Mouse (Mus musculus): ENCODE data around the gene Lsm2.

Lsm2 gene

GRCm38 (mm10) chr17:35011440-35011839, 29.8 kb downstream of the Lsm2 start:
- no peak for DNase-seq (ENCODE audit: low read depth in 1 of 2, low spot score in 2 of 2)

GRCm38 (mm10) chr17:35012430-35012829, 30.8 kb downstream of the Lsm2 start:
- DNase-seq (ENCODE audit: low read depth in 1 of 2, low spot score in 2 of 2): no peak

GRCm38 (mm10) chr17:35013221-35013620, 31.6 kb downstream of the Lsm2 start:
- no peak for DNase-seq (ENCODE audit: low read depth in 1 of 2, low spot score in 2 of 2)

- no peak for DNase-seq (ENCODE audit: low read depth in 1 of 2, low spot score in 2 of 2)
Measured at GRCm38 (mm10) chr17:35015296-35015695, 33.6 kb downstream of the Lsm2 start.

- no peak for DNase-seq (ENCODE audit: low read depth in 1 of 2, low spot score in 2 of 2)
Measured at GRCm38 (mm10) chr17:35016376-35016775, 34.7 kb downstream of the Lsm2 start, which contains the start of gene Vwa7. TSS of gene Vwa7 (plus strand) at chr17:35016579.

- no peak for DNase-seq (ENCODE audit: low read depth in 1 of 2, low spot score in 2 of 2)
Measured at GRCm38 (mm10) chr17:35016791-35017705, 35.4 kb downstream of the Lsm2 start.

GRCm38 (mm10) chr17:35017706-35018030, 36.0 kb downstream of the Lsm2 start:
- DNase-seq (ENCODE audit: low read depth in 1 of 2, low spot score in 2 of 2): no peak

- no peak for DNase-seq (ENCODE audit: low read depth in 1 of 2, low spot score in 2 of 2)
Measured at GRCm38 (mm10) chr17:35018171-35018570, 36.5 kb downstream of the Lsm2 start.

- no peak for DNase-seq (ENCODE audit: low read depth in 1 of 2, low spot score in 2 of 2)
Measured at GRCm38 (mm10) chr17:35019894-35020293, 38.2 kb downstream of the Lsm2 start.

- no peak for DNase-seq (ENCODE audit: low read depth in 1 of 2, low spot score in 2 of 2)
Measured at GRCm38 (mm10) chr17:35020551-35020950, 38.9 kb downstream of the Lsm2 start.

- DNase-seq (ENCODE audit: low read depth in 1 of 2, low spot score in 2 of 2): peak; percentile 53 to 73
Measured at GRCm38 (mm10) chr17:35021163-35021808, 39.6 kb downstream of the Lsm2 start.

GRCm38 (mm10) chr17:35021842-35022477, 40.3 kb downstream of the Lsm2 start:
- no peak for DNase-seq (ENCODE audit: low read depth in 1 of 2, low spot score in 2 of 2)

- no peak for DNase-seq (ENCODE audit: low read depth in 1 of 2, low spot score in 2 of 2)
Measured at GRCm38 (mm10) chr17:35022541-35023060, 40.9 kb downstream of the Lsm2 start.

- DNase-seq (ENCODE audit: low read depth in 1 of 2, low spot score in 2 of 2): no peak
Measured at GRCm38 (mm10) chr17:35023221-35023620, 41.6 kb downstream of the Lsm2 start.

- DNase-seq (ENCODE audit: low read depth in 1 of 2, low spot score in 2 of 2): peak; percentile 40 to 56
Measured at GRCm38 (mm10) chr17:35023756-35024155, 42.1 kb downstream of the Lsm2 start.

- DNase-seq (ENCODE audit: low read depth in 1 of 2, low spot score in 2 of 2): no peak
Measured at GRCm38 (mm10) chr17:35024261-35024660, 42.6 kb downstream of the Lsm2 start.

GRCm38 (mm10) chr17:35024691-35025488, 43.2 kb downstream of the Lsm2 start:
- DNase-seq (ENCODE audit: low read depth in 1 of 2, low spot score in 2 of 2): no peak

GRCm38 (mm10) chr17:35026206-35026605, 44.5 kb downstream of the Lsm2 start:
- DNase-seq (ENCODE audit: low read depth in 1 of 2, low spot score in 2 of 2): no peak

- no peak for DNase-seq (ENCODE audit: low read depth in 1 of 2, low spot score in 2 of 2)
Measured at GRCm38 (mm10) chr17:35027277-35028068, 45.8 kb downstream of the Lsm2 start, which contains the start of gene Sapcd1. TSS of gene Sapcd1 (minus strand) at chr17:35028016.

GRCm38 (mm10) chr17:35028315-35028714, 46.7 kb downstream of the Lsm2 start:
- DNase-seq (ENCODE audit: low read depth in 1 of 2, low spot score in 2 of 2): no peak

Measured in monocyte, adult 2 months (primary cell).